Comparison of ENCODE assay signal across 15 mouse cellular contexts in the genomic region with DNA sequence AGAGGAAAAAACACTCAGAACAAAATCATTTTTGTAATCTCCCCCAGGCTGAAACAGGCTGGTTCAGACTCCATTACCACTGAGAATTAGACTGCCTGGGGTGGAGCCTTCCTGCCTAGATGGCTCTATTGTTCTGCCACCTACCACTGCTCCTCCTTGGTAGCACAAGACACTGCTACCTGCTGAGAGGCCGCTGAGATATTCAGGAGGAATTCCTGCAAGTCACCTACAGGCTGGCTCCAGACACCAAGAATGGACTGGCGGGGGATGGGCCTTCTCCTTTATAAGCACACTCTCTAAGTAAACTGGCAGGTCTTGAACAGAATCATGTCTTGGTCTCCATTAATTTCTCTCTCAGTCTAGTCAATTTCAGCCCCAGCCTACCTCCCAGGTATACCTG.
"Had no signal": no experiment of that assay in that cellular context is flagged by ENCODE, and none has a peak within 500 bp of the region (broad histone marks: within the 10 kb centered on the region; RNA-seq: fewer than 3 reads in every experiment).

No protein-coding gene starts in this region.

- H3K27ac ChIP-seq: lung, embryonic 15.5 days; macrophage; midbrain, embryonic 13.5 days; midbrain, embryonic 15.5 days; neural tube, embryonic 12.5 days had no signal

- DNase-seq: lung, adult 2 months; lung, postnatal 14 days; lung, postnatal 36 days; right cerebral cortex, postnatal 14 days; thymus, adult 18-20 months; thymus, postnatal 14 days; thymus, postnatal 36 days had no signal

- H3K27me3 ChIP-seq: lung, embryonic 15.5 days; megakaryocyte, embryonic 14.5 days; midbrain, embryonic 13.5 days; midbrain, embryonic 15.5 days; neural tube, embryonic 12.5 days had no signal

- H3K9me3 ChIP-seq: lung, embryonic 15.5 days; megakaryocyte, embryonic 14.5 days; midbrain, embryonic 13.5 days; midbrain, embryonic 15.5 days; neural tube, embryonic 12.5 days had no signal

- H3K9ac ChIP-seq: lung, embryonic 15.5 days; midbrain, embryonic 13.5 days; midbrain, embryonic 15.5 days; neural tube, embryonic 12.5 days had no signal

- H3K4me1 ChIP-seq: lung, embryonic 15.5 days; megakaryocyte, embryonic 14.5 days; midbrain, embryonic 13.5 days; midbrain, embryonic 15.5 days; neural tube, embryonic 12.5 days had no signal

- H3K4me3 ChIP-seq: lung, embryonic 15.5 days; megakaryocyte, embryonic 14.5 days; midbrain, embryonic 13.5 days; midbrain, embryonic 15.5 days; neural tube, embryonic 12.5 days had no signal

- ATAC-seq: lung, postnatal 0 days; midbrain, embryonic 13.5 days; midbrain, embryonic 15.5 days had no signal

- H3K36me3 ChIP-seq: lung, embryonic 15.5 days; midbrain, embryonic 13.5 days; midbrain, embryonic 15.5 days; neural tube, embryonic 12.5 days had no signal

- H3K4me2 ChIP-seq: lung, embryonic 15.5 days; midbrain, embryonic 11.5 days; midbrain, embryonic 13.5 days; midbrain, embryonic 15.5 days; neural tube, embryonic 12.5 days had no signal
